Mouse (Mus musculus): ENCODE data around the gene Olfr152. TPM values are rescaled to one million over a fixed set of nuclear protein-coding genes. Genes with fewer than 3 reads are reported as not detected.

Olfr152 gene
- 0.11 TPM in 1 of 2 replicates, not detected in the other for polyA plus RNA-seq (2012; rRNA removed)

- no peak for DNase-seq (ENCODE audit: extremely low spot score in 1 of 2, low spot score in 1 of 2)
These were observed at the start of gene Olfr152 for GRCm38 (mm10) chr2:87779183-87779582. Gene Olfr152 (plus strand): TSS chr2:87779483.

GRCm38 (mm10) chr2:87739878-87740277 is 39.4 kb upstream of the Olfr152 start, which contains the start of gene Olfr1138:
Gene Olfr1138 (minus strand): TSS chr2:87739978.
- no peak for DNase-seq (ENCODE audit: extremely low spot score in 1 of 2, low spot score in 1 of 2)

- no peak for DNase-seq (ENCODE audit: extremely low spot score in 1 of 2, low spot score in 1 of 2)
These were observed 35.8 kb upstream of the Olfr152 start, which contains the start of gene Olfr1140 for GRCm38 (mm10) chr2:87743452-87743851. Gene Olfr1140 (plus strand): TSS chr2:87743752.

- no peak for DNase-seq (ENCODE audit: extremely low spot score in 1 of 2, low spot score in 1 of 2)
These were observed 25.4 kb upstream of the Olfr152 start, which contains the start of gene Olfr1141 for GRCm38 (mm10) chr2:87753891-87754290. Gene Olfr1141 (minus strand): TSS chr2:87753991.

- DNase-seq (ENCODE audit: extremely low spot score in 1 of 2, low spot score in 1 of 2): peak in 1 of 2 experiments; percentile 13
These were observed 3.1 kb upstream of the Olfr152 start for GRCm38 (mm10) chr2:87776143-87776542.

GRCm38 (mm10) chr2:87800292-87800691 is 21.0 kb downstream of the Olfr152 start, which contains the start of gene Olfr1143:
Gene Olfr1143 (plus strand): TSS chr2:87800592.
- DNase-seq (ENCODE audit: extremely low spot score in 1 of 2, low spot score in 1 of 2): no peak

- no peak for DNase-seq (ENCODE audit: extremely low spot score in 1 of 2, low spot score in 1 of 2)
These were observed 30.2 kb downstream of the Olfr152 start, which contains the start of gene Olfr1145 for GRCm38 (mm10) chr2:87809522-87809921. Gene Olfr1145 (plus strand): TSS chr2:87809822.

GRCm38 (mm10) chr2:87830233-87830632 is 51.0 kb downstream of the Olfr152 start, which contains the start of gene Olfr1148:
Gene Olfr1148 (plus strand): TSS chr2:87830533.
- DNase-seq (ENCODE audit: extremely low spot score in 1 of 2, low spot score in 1 of 2): no peak

Other genes starting within 250 kb of the Olfr152 start
- not detected in 2 replicates for gene Olfr153, start 247.7 kb upstream of the Olfr152 start, polyA plus RNA-seq (2012; rRNA removed)
- gene Olfr1128, start 233.9 kb upstream of the Olfr152 start, polyA plus RNA-seq (2012; rRNA removed): not detected in 2 replicates
- gene Olfr1129, start 205.6 kb upstream of the Olfr152 start, polyA plus RNA-seq (2012; rRNA removed): not detected in 2 replicates
- not detected in 2 replicates for gene Olfr1130, start 173.3 kb upstream of the Olfr152 start, polyA plus RNA-seq (2012; rRNA removed)
- not detected in 2 replicates for gene Olfr1131, start 152.4 kb upstream of the Olfr152 start, polyA plus RNA-seq (2012; rRNA removed)
- not detected in 2 replicates for gene Olfr1132, start 141.9 kb upstream of the Olfr152 start, polyA plus RNA-seq (2012; rRNA removed)
- gene Olfr1133, start 132.1 kb upstream of the Olfr152 start, polyA plus RNA-seq (2012; rRNA removed): not detected in 2 replicates
- 0.11 TPM in 1 of 2 replicates, not detected in the other for gene Olfr1134, start 121.0 kb upstream of the Olfr152 start, polyA plus RNA-seq (2012; rRNA removed)
- not detected in 2 replicates for gene Olfr1135, start 105.8 kb upstream of the Olfr152 start, polyA plus RNA-seq (2012; rRNA removed)
- gene Olfr1136, start 85.5 kb upstream of the Olfr152 start, polyA plus RNA-seq (2012; rRNA removed): not detected in 2 replicates
- 0.02 TPM in 1 of 2 replicates, not detected in the other for gene Olfr1137, start 66.3 kb upstream of the Olfr152 start, polyA plus RNA-seq (2012; rRNA removed)
- gene Olfr1138, start 39.5 kb upstream of the Olfr152 start, polyA plus RNA-seq (2012; rRNA removed): not detected in 2 replicates
- 0.13 TPM in 1 of 2 replicates, not detected in the other for gene Olfr1140, start 35.7 kb upstream of the Olfr152 start, polyA plus RNA-seq (2012; rRNA removed)
- gene Olfr1141, start 25.5 kb upstream of the Olfr152 start, polyA plus RNA-seq (2012; rRNA removed): not detected in 2 replicates
- gene Olfr1143, start 21.1 kb downstream of the Olfr152 start, polyA plus RNA-seq (2012; rRNA removed): not detected in 2 replicates
- not detected in 2 replicates for gene Olfr1145, start 30.3 kb downstream of the Olfr152 start, polyA plus RNA-seq (2012; rRNA removed)
- not detected in 2 replicates for gene Olfr1148, start 51.0 kb downstream of the Olfr152 start, polyA plus RNA-seq (2012; rRNA removed)
- not detected in 2 replicates for gene Olfr1150-ps1, start 64.5 kb downstream of the Olfr152 start, polyA plus RNA-seq (2012; rRNA removed)
- not detected in 2 replicates for gene Olfr1151, start 76.4 kb downstream of the Olfr152 start, polyA plus RNA-seq (2012; rRNA removed)
- not detected in 2 replicates for gene Olfr1152, start 87.0 kb downstream of the Olfr152 start, polyA plus RNA-seq (2012; rRNA removed)
- gene Olfr1153, start 115.5 kb downstream of the Olfr152 start, polyA plus RNA-seq (2012; rRNA removed): not detected in 2 replicates
- not detected in 2 replicates for gene Olfr1154, start 125.7 kb downstream of the Olfr152 start, polyA plus RNA-seq (2012; rRNA removed)
- gene Olfr1155, start 165.7 kb downstream of the Olfr152 start, polyA plus RNA-seq (2012; rRNA removed): not detected in 2 replicates
- gene Olfr1156, start 173.6 kb downstream of the Olfr152 start, polyA plus RNA-seq (2012; rRNA removed): not detected in 2 replicates
- gene Olfr1157, start 188.8 kb downstream of the Olfr152 start, polyA plus RNA-seq (2012; rRNA removed): not detected in 2 replicates
- gene Olfr74, start 195.2 kb downstream of the Olfr152 start, polyA plus RNA-seq (2012; rRNA removed): not detected in 2 replicates
- not detected in 2 replicates for gene Olfr1158, start 210.6 kb downstream of the Olfr152 start, polyA plus RNA-seq (2012; rRNA removed)
- 0.02 TPM in 1 of 2 replicates, not detected in the other for gene Olfr1160, start 228.8 kb downstream of the Olfr152 start, polyA plus RNA-seq (2012; rRNA removed)
- gene Olfr1161, start 243.3 kb downstream of the Olfr152 start, polyA plus RNA-seq (2012; rRNA removed): not detected in 2 replicates